Mouse (Mus musculus) gastrocnemius, postnatal 4 days (tissue): Measurements from ENCODE around the gene Ccdc33. TPM values are rescaled to one million over a fixed set of nuclear protein-coding genes. Genes with fewer than 3 reads are reported as not detected.

ENCODE experiments used
- DNase-seq, 2 experiments: peaks; one replicate each; pipeline ENCODE4 v3.0.0; 2021 to 2022; ENCODE audit warnings: low spot score in 2 of 2, mixed read lengths in 2 of 2
- total RNA-seq, 2 experiments: library from RNA; stranded (reverse); gene quantifications; 2 replicates each; pipeline ENCODE4 v1.2.3; 2021

Gene Ccdc33
- total RNA-seq, 2 experiments from 2014 or later: not detected

- DNase-seq: peak in 1 of 2 experiments; percentile 53
Measured at GRCm38 (mm10) chr9:58092581-58093269, 25.9 kb downstream of the Ccdc33 start.

GRCm38 (mm10) chr9:58091623-58092425 is 26.8 kb downstream of the Ccdc33 start:
- DNase-seq: peak in 1 of 2 experiments; percentile 36

GRCm38 (mm10) chr9:58087277-58087998 is 31.2 kb downstream of the Ccdc33 start:
- DNase-seq: no peak

- no peak for DNase-seq
Measured at GRCm38 (mm10) chr9:58086861-58087260, 31.8 kb downstream of the Ccdc33 start.

GRCm38 (mm10) chr9:58086203-58086602 is 32.4 kb downstream of the Ccdc33 start:
- no peak for DNase-seq

GRCm38 (mm10) chr9:58085074-58085473 is 33.5 kb downstream of the Ccdc33 start:
- no peak for DNase-seq

- DNase-seq: no peak
Measured at GRCm38 (mm10) chr9:58084586-58084985, 34.0 kb downstream of the Ccdc33 start.

GRCm38 (mm10) chr9:58074561-58074960 is 44.1 kb downstream of the Ccdc33 start:
- DNase-seq: no peak

GRCm38 (mm10) chr9:58067546-58067945 is 51.1 kb downstream of the Ccdc33 start:
- DNase-seq: no peak

- DNase-seq: no peak
Measured at GRCm38 (mm10) chr9:58066731-58067095, 51.9 kb downstream of the Ccdc33 start.

- no peak for DNase-seq
Measured at GRCm38 (mm10) chr9:58065977-58066730, 52.5 kb downstream of the Ccdc33 start.

GRCm38 (mm10) chr9:58065532-58065931 is 53.1 kb downstream of the Ccdc33 start:
- no peak for DNase-seq

GRCm38 (mm10) chr9:58063531-58063930 is 55.1 kb downstream of the Ccdc33 start, which contains the start of gene Stra6:
Gene Stra6, plus strand, starts transcription at chr9:58063788.
- DNase-seq: no peak

GRCm38 (mm10) chr9:58060677-58061667 is 57.7 kb downstream of the Ccdc33 start:
- DNase-seq: peak; percentile 56 to 80

GRCm38 (mm10) chr9:58059920-58060319 is 58.7 kb downstream of the Ccdc33 start:
- no peak for DNase-seq

GRCm38 (mm10) chr9:58055666-58056065 is 63.0 kb downstream of the Ccdc33 start:
- DNase-seq: no peak

GRCm38 (mm10) chr9:58054032-58054431 is 64.6 kb downstream of the Ccdc33 start:
- DNase-seq: no peak

- DNase-seq: no peak
Measured at GRCm38 (mm10) chr9:58053544-58053943, 65.1 kb downstream of the Ccdc33 start.

GRCm38 (mm10) chr9:58053102-58053501 is 65.5 kb downstream of the Ccdc33 start:
- peak in 1 of 2 experiments; percentile 52 for DNase-seq

GRCm38 (mm10) chr9:58051937-58052336 is 66.7 kb downstream of the Ccdc33 start:
- DNase-seq: no peak
